Mouse (Mus musculus) forebrain, embryonic 14.5 days (tissue): Measurements from ENCODE around the gene Cep164. TPM values are rescaled to one million over a fixed set of nuclear protein-coding genes. Genes with fewer than 3 reads are reported as not detected.

Experiments
- ATAC-seq: fragments of 200-750 bp; cut with Nextera tagmentation; 2 replicates; pipeline ENCODE4 v1.8.0; 2017; ENCODE audit warnings: mild to moderate bottlenecking, moderate library complexity
- DNase-seq: peaks from one replicate; pipeline ENCODE4 v3.0.0-alpha.2; 2015; ENCODE audit warnings: low spot score
- H3K27ac ChIP-seq: fragments of 300-500 bp; sonication (generic); 2 replicates; pipeline ENCODE4 v1.5.1; 2014; ENCODE audit warnings: low read depth, mild to moderate bottlenecking, control low read depth, low read length, moderate library complexity
- H3K27me3 ChIP-seq: fragments of 300-500 bp; sonication (generic); replicated peaks from 2 replicates; pipeline ENCODE4 v1.6.1; 2014; ENCODE audit warnings: low read length, control low read depth, mixed read lengths; ENCODE audit not compliant: control insufficient read depth, insufficient read depth
- H3K36me3 ChIP-seq: fragments of 300-500 bp; sonication (generic); 2 replicates; pipeline ENCODE4 v1.6.1; 2014; ENCODE audit warnings: low read length, control low read depth; ENCODE audit not compliant: control insufficient read depth, insufficient read depth
- H3K4me1 ChIP-seq: fragments of 300-500 bp; sonication (generic); 2 replicates; pipeline ENCODE4 v1.6.1; 2014; ENCODE audit warnings: antibody characterized with exemption, low read length, control low read depth; ENCODE audit not compliant: control insufficient read depth, insufficient read depth
- H3K4me2 ChIP-seq: fragments of 300-500 bp; sonication (generic); 2 replicates; pipeline ENCODE4 v1.6.1; 2014; ENCODE audit warnings: mild to moderate bottlenecking, control low read depth, low read length
- H3K4me3 ChIP-seq: fragments of 300-500 bp; sonication (generic); 2 replicates; pipeline ENCODE4 v1.5.1; 2014; ENCODE audit warnings: low read depth, low read length, control low read depth
- H3K9ac ChIP-seq: fragments of 300-500 bp; sonication (generic); 2 replicates; pipeline ENCODE4 v1.6.1; 2014; ENCODE audit warnings: mild to moderate bottlenecking, low read length, control low read depth, moderate library complexity
- H3K9me3 ChIP-seq: fragments of 300-500 bp; sonication (generic); replicated peaks from 2 replicates; pipeline ENCODE4 v1.6.1; 2016; ENCODE audit warnings: low read length, control low read depth, mixed read lengths; ENCODE audit not compliant: control insufficient read depth
- WGBS: fragments of 180-500 bp; shearing (Covaris S2); extraction: QIAGEN DNeasy Blood & Tissue Kit; methylation state at CpG from one replicate; pipeline ENCODE4 v1.1.7; 2014; 5-methylcytosine and 5-hydroxymethylcytosine counted together
- polyA plus RNA-seq: library from polyadenylated mRNA; unstranded; fragments of >200 nt; fragmentation: Nextera tagmentation; extraction: Ambion mirVana; gene quantifications from 2 replicates; pipeline ENCODE4 v1.2.1, GENCODE M21; 2014

The Cep164 gene
- polyA plus RNA-seq, 1 experiment from 2014 or later = 7.7 TPM

- no peaks in the 10 kb centered on the region for H3K9me3 ChIP-seq
- 63% methylated on average over 6 of the region's 6 CpGs for WGBS
- DNase-seq (no peak), ATAC-seq (no peak)
- 0 out of 2 replicates have a peak, but pooled peaks cover 7% of the 10 kb centered on the region for H3K36me3 ChIP-seq
- no peaks in the 10 kb centered on the region for H3K4me1 ChIP-seq
- no peak overlapping the region for H3K4me3 ChIP-seq
- no peak overlapping the region for H3K27ac ChIP-seq
- H3K4me2 ChIP-seq = no peak overlapping the region
- no peak overlapping the region for H3K9ac ChIP-seq
- no peaks in the 10 kb centered on the region for H3K27me3 ChIP-seq
Measured at GRCm38 (mm10) chr9:45733246-45733645, 95.2 kb downstream of the Cep164 start.

GRCm38 (mm10) chr9:45731851-45732250 lies 96.6 kb downstream of the Cep164 start:
- H3K4me1 ChIP-seq = no peaks in the 10 kb centered on the region
- no peaks in the 10 kb centered on the region for H3K9me3 ChIP-seq
- no peak overlapping the region for H3K9ac ChIP-seq
- H3K36me3 ChIP-seq = 0 out of 2 replicates have a peak, but pooled peaks cover 4% of the 10 kb centered on the region
- no peak overlapping the region for H3K4me2 ChIP-seq
- H3K27ac ChIP-seq = no peak overlapping the region
- no peaks in the 10 kb centered on the region for H3K27me3 ChIP-seq
- no peak for DNase-seq
- ATAC-seq = no peak
- WGBS = 83% methylated on average over 5 of the region's 5 CpGs
- no peak overlapping the region for H3K4me3 ChIP-seq

GRCm38 (mm10) chr9:45719997-45720396 lies 108.5 kb downstream of the Cep164 start:
- Histone ChIP-seq H3K4me1 (no peaks in the 10 kb centered on the region), H3K36me3 (peaks cover 20% of the 10 kb centered on the region; the same call in 1 of the 2 replicates), H3K9me3 (no peaks in the 10 kb centered on the region), H3K9ac (no peak overlapping the region), H3K27me3 (no peaks in the 10 kb centered on the region), H3K4me2 (no peak overlapping the region), H3K4me3 (no peak overlapping the region), H3K27ac (no peak overlapping the region)
- whole genome bisulfite sequencing = 22% methylated on average over 7 of the region's 7 CpGs
- no peak for ATAC-seq
- no peak for DNase-seq

Other genes starting within 250 kb of the Cep164 start
- gene Bace1, start 9.9 kb upstream of the Cep164 start, polyA plus RNA-seq = 26.7 and 35.9 TPM in 2 replicates
- gene Pcsk7, start 77.8 kb upstream of the Cep164 start, polyA plus RNA-seq = 13.6 and 16.2 TPM in 2 replicates
- gene Rnf214, start 78.2 kb upstream of the Cep164 start, polyA plus RNA-seq = 70.2 and 91.1 TPM in 2 replicates
- gene Tagln, start 107.4 kb upstream of the Cep164 start, polyA plus RNA-seq = 4.2 and 5.3 TPM in 2 replicates
- 24.5 and 30.9 TPM in 2 replicates for gene Sidt2, start 126.6 kb upstream of the Cep164 start, polyA plus RNA-seq
- 314 and 359 TPM in 2 replicates for gene Pafah1b2, start 184.0 kb upstream of the Cep164 start, polyA plus RNA-seq
- 5.0 and 5.7 TPM in 2 replicates for gene Sik3, start 184.1 kb upstream of the Cep164 start, polyA plus RNA-seq